Mouse (Mus musculus): ENCODE results near the gene Olfr854. TPM values are rescaled to one million over a fixed set of nuclear protein-coding genes. Genes with fewer than 3 reads are reported as not detected.

Gene Olfr854
- polyA plus RNA-seq (2016; fragmentation: Nextera tagmentation; extraction: Ambion mirVana) = not detected in 2 replicates

DNA sequence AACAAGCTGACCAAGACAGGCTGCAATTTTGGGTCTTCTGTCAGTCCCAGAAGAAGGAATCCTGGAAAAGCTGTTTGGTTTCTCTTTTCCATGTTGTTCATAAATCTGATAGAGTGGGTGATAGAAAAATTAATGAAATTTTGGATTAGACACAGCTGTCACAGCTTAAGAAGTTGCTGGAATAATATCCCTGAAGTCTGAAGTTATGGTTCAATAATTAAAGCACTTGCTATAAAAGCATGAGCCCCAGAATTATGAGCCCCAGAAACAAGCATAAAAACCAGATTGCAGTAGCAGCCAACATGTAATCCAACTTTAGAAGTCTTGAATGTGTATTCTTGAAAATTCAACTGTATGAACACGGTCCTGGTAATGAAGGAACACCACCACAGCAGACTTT, at the start of gene Olfr854:
Gene Olfr854, minus strand, starts transcription at position 101 of the 400 bp plus-strand sequence.
- Histone ChIP-seq H3K4me3 (no peak within 1 kb of the TSS), H3K27me3 (replicated peaks) (no peaks in the 10 kb centered on the region), H3K4me2 (replicated peaks) (no peak within 1 kb of the TSS), H3K27ac (no peak within 1 kb of the TSS), H3K9ac (no peak within 1 kb of the TSS), H3K4me1 (no peaks in the 10 kb centered on the region), H3K9me3 (peaks cover 13% of the 10 kb centered on the region), H3K36me3 (no peaks in the 10 kb centered on the region)
- no peak for ATAC-seq (ENCODE audit: low FRiP score, low read depth)
- 84% methylated on average over 1 of the region's 1 CpGs for WGBS

DNA sequence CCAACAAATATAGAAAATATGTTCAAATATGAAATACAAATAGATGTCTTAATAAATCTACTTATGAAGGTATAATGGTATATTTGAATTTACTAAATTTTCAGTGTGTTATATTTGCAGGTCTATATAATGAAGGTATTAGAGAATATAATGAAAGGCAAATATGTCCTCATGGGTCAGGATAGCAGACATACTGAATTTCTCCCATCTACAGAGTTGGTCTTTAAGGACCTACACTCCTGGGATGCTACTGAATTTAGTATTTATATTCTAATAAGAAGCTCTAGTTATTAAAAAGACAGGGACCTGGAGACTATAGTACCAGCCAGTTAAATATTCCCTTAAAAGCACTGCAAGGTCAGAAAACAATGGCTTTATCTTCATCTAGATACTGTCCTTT, 15.1 kb upstream of the Olfr854 start, which contains the start of gene Olfr855:
Gene Olfr855, plus strand, starts transcription at position 301 of the 400 bp plus-strand sequence.
- 0 out of 2 replicates have a peak, but pooled peaks cover 4% of the 10 kb centered on the region for H3K9me3 ChIP-seq
- H3K27ac ChIP-seq = no peak within 1 kb of the TSS
- H3K9ac ChIP-seq = no peak within 1 kb of the TSS
- H3K4me2 ChIP-seq (replicated peaks) = no peak within 1 kb of the TSS
- H3K4me1 ChIP-seq = no peaks in the 10 kb centered on the region
- no peaks in the 10 kb centered on the region for H3K36me3 ChIP-seq
- no peak for ATAC-seq (ENCODE audit: low FRiP score, low read depth)
- H3K27me3 ChIP-seq (replicated peaks) = no peaks in the 10 kb centered on the region
- no peak within 1 kb of the TSS for H3K4me3 ChIP-seq

DNA sequence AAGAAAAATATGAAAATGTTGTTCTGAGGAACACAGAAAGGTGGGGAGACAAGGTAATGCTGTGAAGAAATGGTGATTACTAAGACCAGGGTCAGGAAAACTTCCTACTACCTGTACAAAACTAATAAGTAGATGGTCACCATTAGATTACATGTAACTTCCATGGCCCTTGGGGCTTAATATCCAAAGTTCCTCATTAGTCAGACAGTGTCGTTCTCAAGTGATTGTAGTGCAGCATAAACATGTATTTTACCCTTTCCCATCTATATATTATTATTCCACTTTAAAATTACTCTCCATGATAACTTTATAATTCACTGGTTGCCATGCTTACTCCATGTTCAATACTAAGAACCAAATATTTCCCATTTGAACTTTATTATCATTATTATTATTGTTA, 26.2 kb downstream of the Olfr854 start, which contains the start of gene Olfr853:
Gene Olfr853, minus strand, starts transcription at position 101 of the 400 bp plus-strand sequence.
- no peak within 1 kb of the TSS for H3K27ac ChIP-seq
- no peaks in the 10 kb centered on the region for H3K4me1 ChIP-seq
- 85% methylated on average over 1 of the region's 1 CpGs for WGBS
- H3K36me3 ChIP-seq = no peaks in the 10 kb centered on the region
- H3K4me3 ChIP-seq = no peak within 1 kb of the TSS
- no peak within 1 kb of the TSS for H3K9ac ChIP-seq
- H3K27me3 ChIP-seq (replicated peaks) = no peaks in the 10 kb centered on the region
- no peak for ATAC-seq (ENCODE audit: low FRiP score, low read depth)
- H3K4me2 ChIP-seq (replicated peaks) = no peak within 1 kb of the TSS
- peaks cover 13% of the 10 kb centered on the region for H3K9me3 ChIP-seq

Other genes with a start within 250 kb of the Olfr854 start
- gene Olfr845, start 230.9 kb downstream of the Olfr854 start, polyA plus RNA-seq (2016; fragmentation: Nextera tagmentation; extraction: Ambion mirVana) = not detected in 2 replicates
- not detected in 2 replicates for gene Olfr846, start 203.4 kb downstream of the Olfr854 start, polyA plus RNA-seq (2016; fragmentation: Nextera tagmentation; extraction: Ambion mirVana)
- gene Olfr847, start 188.7 kb downstream of the Olfr854 start, polyA plus RNA-seq (2016; fragmentation: Nextera tagmentation; extraction: Ambion mirVana) = not detected in 2 replicates
- not detected in 2 replicates for gene Olfr849, start 127.1 kb downstream of the Olfr854 start, polyA plus RNA-seq (2016; fragmentation: Nextera tagmentation; extraction: Ambion mirVana)
- gene Olfr850, start 89.1 kb downstream of the Olfr854 start, polyA plus RNA-seq (2016; fragmentation: Nextera tagmentation; extraction: Ambion mirVana) = not detected in 2 replicates
- not detected in 2 replicates for gene Olfr851, start 74.1 kb downstream of the Olfr854 start, polyA plus RNA-seq (2016; fragmentation: Nextera tagmentation; extraction: Ambion mirVana)
- not detected in 2 replicates for gene Olfr853, start 26.3 kb downstream of the Olfr854 start, polyA plus RNA-seq (2016; fragmentation: Nextera tagmentation; extraction: Ambion mirVana)
- gene Olfr855, start 15.2 kb upstream of the Olfr854 start, polyA plus RNA-seq (2016; fragmentation: Nextera tagmentation; extraction: Ambion mirVana) = not detected in 2 replicates
- 37.9 and 40.6 TPM in 2 replicates for gene Zfp317, start 54.7 kb upstream of the Olfr854 start, polyA plus RNA-seq (2016; fragmentation: Nextera tagmentation; extraction: Ambion mirVana)
- gene Olfr857, start 142.1 kb upstream of the Olfr854 start, polyA plus RNA-seq (2016; fragmentation: Nextera tagmentation; extraction: Ambion mirVana) = not detected in 2 replicates
- gene Olfr58, start 212.9 kb upstream of the Olfr854 start, polyA plus RNA-seq (2016; fragmentation: Nextera tagmentation; extraction: Ambion mirVana) = not detected in 2 replicates
- not detected in 2 replicates for gene Olfr859, start 237.5 kb upstream of the Olfr854 start, polyA plus RNA-seq (2016; fragmentation: Nextera tagmentation; extraction: Ambion mirVana)

Measured in neural tube, embryonic 12.5 days (tissue).